Mouse (Mus musculus) brain, adult 2 months (tissue): ENCODE measurements around the gene Cox7a2.

Source experiments
- DNase-seq: peaks from one replicate; pipeline ENCODE4 v3.0.0; 2011; ENCODE audit warnings: low read depth, low spot score

Gene Cox7a2

GRCm38 (mm10) chr9:79730301-79730700 lies 29.4 kb downstream of the Cox7a2 start:
- no peak for DNase-seq

GRCm38 (mm10) chr9:79723090-79723489 lies 36.6 kb downstream of the Cox7a2 start:
- DNase-seq: peak; percentile 58

GRCm38 (mm10) chr9:79721056-79721455 lies 38.6 kb downstream of the Cox7a2 start:
- DNase-seq: peak; percentile 74

GRCm38 (mm10) chr9:79720143-79720542 lies 39.5 kb downstream of the Cox7a2 start:
- no peak for DNase-seq

- no peak for DNase-seq
Observed at GRCm38 (mm10) chr9:79719451-79719850, 40.2 kb downstream of the Cox7a2 start.

GRCm38 (mm10) chr9:79718481-79719370 lies 41.0 kb downstream of the Cox7a2 start, which contains the start of gene Col12a1:
Gene Col12a1 (minus strand): TSS chr9:79718831.
- DNase-seq: peak; percentile 48

GRCm38 (mm10) chr9:79717836-79718475 lies 41.7 kb downstream of the Cox7a2 start:
- DNase-seq: no peak

- DNase-seq: peak; percentile 88
Observed at GRCm38 (mm10) chr9:79716909-79717835, 42.5 kb downstream of the Cox7a2 start.

- DNase-seq: no peak
Observed at GRCm38 (mm10) chr9:79716496-79716895, 43.2 kb downstream of the Cox7a2 start.

- no peak for DNase-seq
Observed at GRCm38 (mm10) chr9:79714471-79715045, 45.1 kb downstream of the Cox7a2 start.
